Mouse (Mus musculus) hindbrain, embryonic 10.5 days (tissue): ENCODE measurements around the gene Card11. TPM values are rescaled to one million over a fixed set of nuclear protein-coding genes. Genes with fewer than 3 reads are reported as not detected.
A peak's percentile ranks its signal among the peaks of the same experiment; 100 is the strongest.

Source experiments
- DNase-seq: peaks from one replicate; pipeline ENCODE4 v3.0.0-alpha.2; 2017; ENCODE audit warnings: low spot score
- H3K27ac ChIP-seq: fragments of 300-500 bp; sonication (generic); 2 replicates; pipeline ENCODE4 v1.5.1; 2016; ENCODE audit warnings: mild to moderate bottlenecking, moderate library complexity
- H3K27me3 ChIP-seq: fragments of 300-500 bp; sonication (generic); 2 replicates; pipeline ENCODE4 v1.6.1; 2016; ENCODE audit warnings: mild to moderate bottlenecking; ENCODE audit not compliant: poor library complexity, insufficient read depth, severe bottlenecking
- H3K36me3 ChIP-seq: fragments of 300-500 bp; sonication (generic); 2 replicates; pipeline ENCODE4 v1.6.1; 2016; ENCODE audit warnings: mild to moderate bottlenecking, moderate library complexity
- H3K4me1 ChIP-seq: fragments of 300-500 bp; sonication (generic); replicated peaks from 2 replicates; pipeline ENCODE4 v1.6.1; 2016; ENCODE audit warnings: mild to moderate bottlenecking
- H3K4me3 ChIP-seq: fragments of 300-500 bp; sonication (generic); 2 replicates; pipeline ENCODE4 v1.5.1; 2016; ENCODE audit warnings: mild to moderate bottlenecking, moderate library complexity
- H3K9me3 ChIP-seq: fragments of 300-500 bp; sonication (generic); 2 replicates; pipeline ENCODE4 v1.6.1; 2016; ENCODE audit warnings: mild to moderate bottlenecking, moderate library complexity
- WGBS: fragments of 180-500 bp; shearing (Covaris S2); methylation state at CpG from one replicate; pipeline ENCODE4 v1.1.7; 2016; 5-methylcytosine and 5-hydroxymethylcytosine counted together
- polyA plus RNA-seq: library from polyadenylated mRNA; unstranded; fragments of >200 nt; fragmentation: Nextera tagmentation; extraction: Ambion mirVana; gene quantifications from 2 replicates; pipeline ENCODE4 v1.2.1, GENCODE M21; 2016

The Card11 gene
- polyA plus RNA-seq, 1 experiment from 2014 or later: 0.05 TPM

DNA sequence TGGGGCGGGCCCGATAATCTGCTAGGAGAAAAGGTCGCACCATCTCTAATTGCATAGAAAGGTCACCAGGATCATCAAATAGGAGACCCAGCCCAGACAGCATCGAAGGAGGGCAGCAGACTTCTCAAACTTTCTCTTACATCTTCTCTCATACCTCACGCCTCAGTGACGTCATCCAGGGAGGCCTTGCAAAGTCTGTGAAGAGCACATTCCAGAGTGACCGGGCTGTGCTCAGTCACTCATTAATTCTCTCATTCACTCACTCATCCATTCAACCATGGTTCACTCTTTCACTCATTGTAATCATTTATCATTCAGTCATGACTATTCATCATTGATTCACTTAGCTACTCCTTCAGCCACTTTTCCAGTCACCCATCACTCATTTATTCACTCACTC, 63.6 kb downstream of the Card11 start:
- no peak overlapping the region for H3K4me3 ChIP-seq
- peaks cover 9% of the 10 kb centered on the region for H3K4me1 ChIP-seq
- no peak overlapping the region for H3K27ac ChIP-seq
- DNase-seq: no peak
- H3K36me3 ChIP-seq: no peaks in the 10 kb centered on the region
- H3K27me3 ChIP-seq: no peaks in the 10 kb centered on the region
- H3K9me3 ChIP-seq: no peaks in the 10 kb centered on the region
- WGBS: 78% methylated on average over 7 of the region's 7 CpGs

DNA sequence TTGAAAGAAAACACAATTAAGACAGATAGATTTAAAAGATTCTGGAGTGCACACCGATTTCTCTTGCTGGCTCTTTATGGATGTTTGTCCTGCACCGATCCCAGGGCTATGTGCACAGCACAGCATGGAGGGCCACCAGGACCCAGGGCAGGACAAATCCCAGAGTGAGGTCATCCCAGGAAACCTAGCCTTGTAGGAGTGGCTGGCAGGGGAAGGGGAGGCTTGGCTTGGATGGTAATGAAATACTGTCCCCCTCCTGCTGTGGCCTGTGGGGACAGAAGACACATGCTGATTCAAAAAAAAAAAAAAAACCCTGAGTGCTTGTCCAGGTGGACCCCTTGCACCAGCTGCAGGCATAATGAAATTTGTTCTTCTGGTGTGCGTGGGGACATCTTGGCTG, 64.5 kb downstream of the Card11 start:
- H3K9me3 ChIP-seq: no peaks in the 10 kb centered on the region
- H3K4me3 ChIP-seq: no peak overlapping the region
- peaks cover 9% of the 10 kb centered on the region for H3K4me1 ChIP-seq
- H3K36me3 ChIP-seq: no peaks in the 10 kb centered on the region
- H3K27me3 ChIP-seq: no peaks in the 10 kb centered on the region
- H3K27ac ChIP-seq: no peak overlapping the region
- no peak for DNase-seq
- WGBS: 92% methylated on average over 3 of the region's 3 CpGs

DNA sequence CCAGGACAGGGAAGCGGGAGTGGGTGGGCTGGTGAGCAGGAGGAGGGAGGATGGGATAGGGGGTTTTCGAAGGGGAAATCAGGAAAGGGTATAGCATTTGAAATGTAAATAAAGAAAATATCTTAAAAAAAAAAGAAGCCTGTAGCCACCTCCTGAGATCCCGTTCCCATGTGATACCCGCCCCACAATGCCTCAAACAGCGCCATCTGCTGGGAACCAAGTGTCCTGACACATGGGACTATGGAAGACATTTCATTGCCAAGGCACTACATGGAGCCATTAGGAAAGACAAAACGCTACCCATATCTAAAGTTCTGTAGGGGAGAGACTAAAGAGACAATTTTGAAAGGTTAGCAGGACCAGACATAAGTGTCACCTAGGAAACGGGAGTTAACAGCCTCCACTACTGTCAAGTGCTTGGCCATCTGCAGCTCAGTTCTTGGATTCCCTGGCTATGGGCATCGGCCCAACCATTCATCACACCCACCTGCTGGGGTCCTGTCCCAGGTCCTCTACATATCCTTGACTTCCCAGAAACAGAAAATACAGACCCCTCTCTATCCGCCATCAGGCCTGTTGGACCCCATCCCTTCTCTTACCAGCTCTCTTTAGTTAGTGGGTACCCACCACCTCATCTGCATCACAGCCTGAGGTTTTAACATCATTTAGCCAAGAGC, 65.6 kb downstream of the Card11 start:
- Histone ChIP-seq H3K27me3 (no peaks in the 10 kb centered on the region), H3K9me3 (no peaks in the 10 kb centered on the region), H3K4me1 (no peaks in the 10 kb centered on the region), H3K4me3 (no peak overlapping the region), H3K36me3 (no peaks in the 10 kb centered on the region), H3K27ac (no peak overlapping the region)
- 83% methylated on average over 9 of the region's 9 CpGs for WGBS
- DNase-seq: no peak

DNA sequence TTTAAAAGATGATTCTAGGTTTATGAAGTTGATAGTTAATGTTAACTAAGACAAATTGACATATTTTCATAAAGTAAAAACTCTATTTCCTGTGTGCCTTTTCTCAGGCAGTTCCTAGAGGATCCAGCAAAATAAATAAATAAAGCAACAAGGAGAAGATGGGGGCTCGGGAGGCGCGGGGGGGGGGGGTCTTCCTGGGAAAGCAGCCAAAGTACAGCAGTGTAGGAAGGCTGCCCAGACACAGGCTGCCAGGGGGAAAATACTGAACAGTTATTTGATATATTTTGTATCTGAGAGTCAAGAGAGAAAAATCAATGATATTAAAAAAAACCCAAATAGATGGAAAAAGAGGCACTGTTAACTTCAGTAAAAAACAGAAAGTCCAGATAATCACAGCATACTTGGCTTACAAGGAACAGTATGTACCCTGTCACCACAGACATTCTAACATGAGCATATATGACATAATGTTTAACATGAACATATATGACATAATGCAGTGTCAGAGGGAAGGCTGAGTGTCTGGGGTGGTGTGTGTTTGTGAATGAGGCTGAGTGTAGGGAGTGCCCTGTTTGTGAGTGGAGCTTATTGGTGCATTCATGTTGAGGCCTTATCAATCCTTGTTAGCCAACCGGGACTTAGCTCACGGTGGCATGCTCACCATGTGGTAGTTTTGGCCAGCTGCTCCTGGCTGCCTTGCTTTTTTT, 68.7 kb downstream of the Card11 start:
- Histone ChIP-seq H3K9me3 (no peaks in the 10 kb centered on the region), H3K27ac (no peak overlapping the region), H3K4me1 (no peaks in the 10 kb centered on the region), H3K36me3 (no peaks in the 10 kb centered on the region), H3K27me3 (no peaks in the 10 kb centered on the region), H3K4me3 (no peak overlapping the region)
- WGBS: 70% methylated on average over 5 of the region's 5 CpGs
- DNase-seq: no peak

DNA sequence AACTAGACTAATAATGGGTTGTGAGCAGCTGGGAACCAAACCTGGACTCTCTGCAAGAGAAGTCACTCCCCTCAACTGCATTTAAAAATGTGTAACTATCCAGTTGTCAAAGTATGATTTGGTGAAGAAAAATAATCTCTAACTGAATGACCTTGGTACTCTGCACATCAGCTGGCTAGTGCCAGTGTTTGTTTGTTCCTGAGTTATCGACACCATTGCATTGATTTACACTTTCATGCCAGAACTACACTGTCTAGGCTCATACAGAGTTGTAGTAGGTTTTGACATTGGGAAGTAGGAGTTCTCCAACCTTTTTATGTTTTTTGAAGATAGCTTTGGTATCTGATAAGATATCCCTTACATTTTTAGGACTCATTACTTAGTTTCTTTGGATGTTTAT, 81.9 kb downstream of the Card11 start:
- Histone ChIP-seq H3K36me3 (no peaks in the 10 kb centered on the region), H3K27me3 (no peaks in the 10 kb centered on the region), H3K4me3 (no peak overlapping the region), H3K27ac (no peak overlapping the region), H3K9me3 (peaks cover 13% of the 10 kb centered on the region), H3K4me1 (no peaks in the 10 kb centered on the region)
- no peak for DNase-seq
- WGBS: 93% methylated on average over 1 of the region's 1 CpGs

DNA sequence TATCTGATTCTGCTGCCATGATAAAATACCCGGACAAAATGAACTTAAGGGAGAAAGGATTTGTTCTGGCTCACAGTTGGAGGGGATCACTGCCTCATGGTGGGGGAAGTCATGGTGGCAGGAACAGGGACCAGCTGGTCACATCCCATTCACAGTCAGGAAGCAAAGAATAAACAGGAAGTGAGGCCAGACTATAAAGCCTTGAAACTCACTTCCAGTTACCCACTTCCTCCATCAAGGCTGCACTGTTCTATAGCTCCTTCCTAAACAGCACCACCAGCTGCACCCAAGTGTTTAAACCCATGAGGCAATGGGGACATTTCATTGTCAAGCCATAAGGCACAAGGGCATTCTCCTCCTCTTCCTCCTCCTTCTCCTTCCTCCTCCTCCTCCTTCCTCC, 82.6 kb downstream of the Card11 start:
- H3K4me3 ChIP-seq: no peak overlapping the region
- no peaks in the 10 kb centered on the region for H3K4me1 ChIP-seq
- no peak for DNase-seq
- no peaks in the 10 kb centered on the region for H3K27me3 ChIP-seq
- no peak overlapping the region for H3K27ac ChIP-seq
- no peaks in the 10 kb centered on the region for H3K36me3 ChIP-seq
- 98% methylated on average over 1 of the region's 1 CpGs for WGBS
- H3K9me3 ChIP-seq: peaks cover 12% of the 10 kb centered on the region

DNA sequence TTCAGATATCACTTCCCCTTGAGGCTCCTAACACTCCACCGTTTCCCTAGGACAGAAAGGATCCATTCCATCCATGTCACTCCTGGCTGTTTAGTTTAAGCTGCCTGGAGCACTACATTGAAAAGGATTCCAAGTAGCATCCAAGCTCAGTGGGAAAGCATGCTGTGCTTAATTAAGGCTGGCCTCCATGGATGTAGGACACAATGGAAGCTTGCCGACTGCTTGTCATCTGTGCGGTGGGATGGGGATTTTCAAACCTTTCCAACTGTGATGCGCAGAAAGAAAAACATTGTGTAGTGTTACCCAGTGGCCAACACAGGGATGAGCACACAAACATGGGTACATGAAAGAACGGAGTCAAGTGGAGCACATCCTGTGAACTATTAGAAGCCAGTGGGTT, 89.5 kb downstream of the Card11 start:
- H3K4me1 ChIP-seq: no peaks in the 10 kb centered on the region
- no peaks in the 10 kb centered on the region for H3K27me3 ChIP-seq
- no peak for DNase-seq
- H3K4me3 ChIP-seq: no peak overlapping the region
- H3K27ac ChIP-seq: no peak overlapping the region
- H3K9me3 ChIP-seq: peaks cover 5% of the 10 kb centered on the region; the same call in 1 of the 2 replicates
- 65% methylated on average over 5 of the region's 5 CpGs for WGBS
- H3K36me3 ChIP-seq: no peaks in the 10 kb centered on the region

DNA sequence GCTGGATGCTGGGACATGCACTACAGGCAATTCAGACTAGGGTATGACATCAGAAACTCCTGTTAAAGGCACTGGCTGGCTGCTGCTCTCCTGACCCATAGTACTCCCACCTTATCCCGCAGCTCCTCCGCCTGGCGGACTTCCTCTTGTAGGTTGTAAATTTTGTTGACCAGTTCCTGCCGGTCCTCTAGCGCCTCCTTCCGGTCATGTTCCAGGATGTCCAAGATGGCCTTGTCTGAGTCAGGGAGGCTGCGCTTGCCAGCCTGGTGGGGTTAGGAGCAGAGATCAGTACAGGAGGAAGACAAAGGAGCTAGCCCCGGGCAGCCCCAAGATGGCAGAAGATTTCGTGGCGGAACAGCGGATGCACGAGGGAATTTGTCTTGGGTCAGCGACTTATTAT, 99.5 kb downstream of the Card11 start:
- WGBS: 87% methylated on average over 13 of the region's 13 CpGs
- Histone ChIP-seq H3K4me3 (no peak overlapping the region), H3K9me3 (no peaks in the 10 kb centered on the region), H3K27ac (no peak overlapping the region), H3K27me3 (no peaks in the 10 kb centered on the region), H3K36me3 (no peaks in the 10 kb centered on the region), H3K4me1 (no peaks in the 10 kb centered on the region)
- no peak for DNase-seq

DNA sequence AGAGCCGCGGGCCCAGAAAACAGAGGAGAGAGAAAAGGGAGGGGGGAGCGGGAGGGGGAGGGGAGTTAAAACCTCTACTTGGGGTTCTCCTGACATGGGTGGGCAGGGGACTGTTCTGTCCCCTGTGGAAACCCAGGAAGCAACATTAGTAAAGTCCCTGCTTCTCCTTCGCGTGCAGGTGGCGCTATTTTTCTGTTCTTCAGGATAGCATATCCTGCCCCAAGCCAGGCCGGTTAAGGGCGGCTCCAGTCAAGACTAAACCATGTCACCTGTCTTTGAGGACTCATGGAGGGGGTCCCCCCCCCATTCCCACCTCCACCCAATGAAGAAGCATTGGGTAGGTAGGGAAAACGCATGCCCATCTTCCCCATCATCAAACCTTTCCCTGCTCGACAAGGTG, 109.3 kb downstream of the Card11 start:
- Histone ChIP-seq H3K36me3 (no peaks in the 10 kb centered on the region), H3K27me3 (no peaks in the 10 kb centered on the region), H3K9me3 (no peaks in the 10 kb centered on the region), H3K4me3 (no peak overlapping the region), H3K27ac (no peak overlapping the region), H3K4me1 (peaks cover 9% of the 10 kb centered on the region; the same call in 1 of the 2 replicates)
- DNase-seq: no peak
- 47% methylated on average over 10 of the region's 10 CpGs for WGBS

DNA sequence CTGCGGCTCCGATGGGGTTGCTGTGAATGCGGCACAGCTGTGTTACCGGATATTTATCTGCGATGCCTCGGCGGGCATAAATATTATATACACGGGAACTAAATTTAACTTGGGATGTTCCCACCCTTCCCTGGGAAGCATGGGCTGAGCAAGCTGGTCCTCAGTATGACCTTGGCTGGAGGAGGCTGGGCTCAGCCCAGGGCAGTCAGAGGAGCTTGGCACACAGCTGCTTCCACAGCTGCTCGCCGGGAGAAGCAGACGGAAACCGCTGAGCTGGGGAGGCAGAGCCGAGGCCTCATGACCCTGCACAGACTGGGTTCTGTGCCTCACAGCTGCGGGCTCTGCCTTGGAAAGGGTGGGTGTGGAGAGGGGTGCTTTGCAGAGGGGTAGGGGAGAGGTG, 110.3 kb downstream of the Card11 start:
- Histone ChIP-seq H3K4me1 (peaks cover 10% of the 10 kb centered on the region; the same call in 1 of the 2 replicates), H3K4me3 (no peak overlapping the region), H3K36me3 (no peaks in the 10 kb centered on the region), H3K27me3 (no peaks in the 10 kb centered on the region), H3K27ac (peak overlapping the region; percentile 35), H3K9me3 (no peaks in the 10 kb centered on the region)
- DNase-seq: no peak
- WGBS: 71% methylated on average over 14 of the region's 14 CpGs

DNA sequence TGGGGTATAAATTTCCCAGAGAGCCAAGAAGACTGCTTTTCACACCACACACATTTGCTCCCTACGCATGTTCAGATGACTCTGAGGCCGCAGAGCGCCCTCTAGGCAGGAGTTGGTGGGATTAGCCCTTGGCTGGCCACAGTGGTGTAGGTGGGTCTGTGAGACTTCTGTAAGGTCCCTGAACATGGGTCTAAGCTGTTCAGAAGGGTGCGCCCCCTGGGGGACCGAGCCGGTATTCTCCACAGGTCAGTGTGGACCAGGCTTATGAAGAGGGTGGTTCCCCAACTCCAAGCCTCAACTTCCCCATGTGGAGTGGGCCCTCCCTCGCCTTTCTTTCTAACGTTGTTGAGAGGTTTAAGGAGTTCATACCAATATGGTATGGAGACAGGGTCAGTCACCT, 110.8 kb downstream of the Card11 start:
- Histone ChIP-seq H3K27ac (0 out of 2 replicates have a peak overlapping the region, but pooled peaks have one; percentile 35), H3K4me1 (peaks cover 13% of the 10 kb centered on the region; the same call in 1 of the 2 replicates), H3K27me3 (no peaks in the 10 kb centered on the region), H3K36me3 (no peaks in the 10 kb centered on the region), H3K4me3 (no peak overlapping the region), H3K9me3 (no peaks in the 10 kb centered on the region)
- WGBS: 44% methylated on average over 8 of the region's 8 CpGs
- peak; percentile 40 for DNase-seq

DNA sequence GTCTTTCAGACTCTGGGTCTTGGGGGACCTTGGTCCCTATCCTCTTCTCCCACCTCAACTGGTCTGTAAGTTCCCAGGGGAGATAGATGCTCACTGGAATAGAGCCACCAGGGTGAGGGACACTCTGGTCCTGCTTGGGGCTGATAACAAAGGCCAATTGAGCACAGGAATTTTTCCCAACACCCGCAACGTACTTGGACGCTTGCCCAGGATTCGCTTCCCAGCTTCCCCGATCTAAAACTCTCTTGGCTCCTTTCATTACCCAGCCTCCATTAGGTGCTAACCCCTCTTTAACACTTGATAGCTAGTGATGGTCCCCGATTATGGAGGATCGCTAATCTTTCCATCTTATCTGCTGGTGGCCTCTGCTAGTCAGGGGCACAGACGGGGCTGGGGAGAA, 112.5 kb downstream of the Card11 start:
- 93% methylated on average over 8 of the region's 8 CpGs for WGBS
- Histone ChIP-seq H3K9me3 (no peaks in the 10 kb centered on the region), H3K4me3 (no peak overlapping the region), H3K27me3 (no peaks in the 10 kb centered on the region), H3K4me1 (peaks cover 13% of the 10 kb centered on the region; the same call in 1 of the 2 replicates), H3K27ac (no peak overlapping the region), H3K36me3 (no peaks in the 10 kb centered on the region)
- DNase-seq: no peak

DNA sequence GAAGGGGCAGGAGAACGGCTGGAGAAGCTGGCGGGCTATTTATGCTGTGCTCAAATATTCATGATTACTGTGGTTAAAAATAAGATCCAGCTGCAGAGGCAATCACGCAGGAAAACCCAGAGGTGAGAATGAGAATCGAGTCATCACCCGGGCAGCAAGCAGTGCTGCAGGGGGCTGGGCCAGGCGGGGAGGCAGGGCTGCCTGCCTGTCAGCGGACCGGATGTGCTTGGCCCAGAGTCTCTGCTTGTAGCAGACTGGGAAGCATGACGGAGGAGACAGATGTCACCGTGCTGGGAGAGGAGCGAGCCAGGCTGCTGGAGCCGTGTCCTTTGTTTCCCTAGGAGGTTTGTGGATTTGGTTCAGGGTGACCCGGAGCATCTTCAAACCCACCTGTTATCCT, 115.4 kb downstream of the Card11 start:
- DNase-seq: no peak
- Histone ChIP-seq H3K9me3 (no peaks in the 10 kb centered on the region), H3K36me3 (no peaks in the 10 kb centered on the region), H3K4me1 (peaks cover 10% of the 10 kb centered on the region; the same call in 1 of the 2 replicates), H3K27ac (no peak overlapping the region), H3K27me3 (no peaks in the 10 kb centered on the region), H3K4me3 (no peak overlapping the region)
- 63% methylated on average over 13 of the region's 13 CpGs for WGBS
